Mouse (Mus musculus) kidney, postnatal 36 days (tissue): ENCODE results near the gene Mucl3.

Source experiments
- DNase-seq, 2 experiments: peaks; one replicate each; pipeline ENCODE4 v3.0.0; 2021 to 2022; ENCODE audit warnings: mixed read lengths in 2 of 2

Gene Mucl3

GRCm38 (mm10) chr17:35635202-35635601, 8.3 kb downstream of the Mucl3 start:
- no peak for DNase-seq

DNA sequence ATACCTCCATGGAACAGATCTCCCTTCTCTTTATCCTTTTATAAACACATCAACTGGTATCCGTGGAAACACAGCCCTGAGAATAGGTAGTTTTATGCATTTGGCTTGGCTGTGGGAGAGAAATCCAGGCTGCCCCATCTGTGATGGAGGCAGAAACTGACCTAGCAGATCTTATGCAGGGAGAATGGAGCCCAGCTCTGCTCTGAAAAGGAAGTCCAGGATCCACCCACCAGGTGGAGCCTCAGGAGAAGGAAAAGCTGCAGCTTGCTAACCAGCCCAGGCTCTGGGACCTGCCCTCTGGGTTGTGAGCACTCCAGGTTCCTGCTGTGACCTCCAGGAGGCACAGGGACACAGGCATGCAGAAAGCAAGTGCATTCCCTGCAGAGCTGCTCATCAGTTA, 9.5 kb downstream of the Mucl3 start:
- peak; percentile 46 to 75 for DNase-seq

DNA sequence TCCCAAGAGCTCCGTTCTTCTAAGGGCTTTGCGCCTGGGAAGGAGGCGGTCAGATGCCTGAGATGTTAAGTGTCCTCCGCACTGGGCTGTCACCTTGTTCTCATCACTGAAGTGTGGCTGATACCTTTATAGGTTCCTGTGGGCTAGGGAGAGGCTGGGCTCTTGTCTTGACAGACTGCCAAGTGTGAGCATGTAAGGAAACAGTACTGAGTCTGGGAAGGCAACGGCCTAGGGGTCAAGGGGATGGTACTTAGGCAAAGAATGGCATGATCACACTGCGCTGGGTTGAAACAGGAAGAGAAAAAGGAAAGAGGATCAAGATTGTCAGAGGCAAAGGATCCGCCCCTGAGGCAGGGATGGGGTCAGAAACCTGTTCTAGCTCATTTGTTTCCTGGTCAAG, 17.0 kb downstream of the Mucl3 start, which contains the start of gene Gm9573:
Gene Gm9573 (minus strand): TSS at position 101 of the 400 bp plus-strand sequence.
- no peak for DNase-seq

- no peak for DNase-seq
Measured at GRCm38 (mm10) chr17:35617127-35617526, 26.4 kb downstream of the Mucl3 start.

- DNase-seq: no peak
Measured at GRCm38 (mm10) chr17:35601736-35602354, 41.6 kb downstream of the Mucl3 start.

- no peak for DNase-seq
Measured at GRCm38 (mm10) chr17:35601249-35601648, 42.2 kb downstream of the Mucl3 start, which contains the start of gene Sfta2. Sfta2 (plus strand) TSS chr17:35601549.

GRCm38 (mm10) chr17:35597399-35597798, 46.1 kb downstream of the Mucl3 start:
- no peak for DNase-seq

GRCm38 (mm10) chr17:35594456-35594855, 49.0 kb downstream of the Mucl3 start:
- DNase-seq: no peak

GRCm38 (mm10) chr17:35593786-35594185, 49.7 kb downstream of the Mucl3 start:
- DNase-seq: no peak

- no peak for DNase-seq
Measured at GRCm38 (mm10) chr17:35592131-35592530, 51.4 kb downstream of the Mucl3 start.

- DNase-seq: no peak
Measured at GRCm38 (mm10) chr17:35591731-35592130, 51.8 kb downstream of the Mucl3 start.

DNA sequence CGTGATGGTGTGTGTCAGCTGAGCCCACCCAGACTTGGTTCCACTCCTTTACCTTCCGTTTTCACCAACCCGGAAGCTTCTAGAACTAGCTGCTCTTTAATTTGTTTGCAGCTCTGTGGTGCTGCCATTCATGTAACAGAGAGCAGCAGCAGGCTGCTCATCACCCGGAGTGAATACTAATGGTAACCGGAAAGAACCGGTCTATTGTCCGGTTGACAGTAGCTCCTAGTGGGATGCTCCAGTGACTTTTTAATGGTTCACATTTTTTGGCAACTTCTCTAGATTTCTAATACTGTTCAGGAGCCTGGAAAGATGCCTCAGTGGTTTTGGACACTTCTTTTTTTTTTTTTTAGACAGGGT, 52.3 kb downstream of the Mucl3 start:
- no peak for DNase-seq

DNA sequence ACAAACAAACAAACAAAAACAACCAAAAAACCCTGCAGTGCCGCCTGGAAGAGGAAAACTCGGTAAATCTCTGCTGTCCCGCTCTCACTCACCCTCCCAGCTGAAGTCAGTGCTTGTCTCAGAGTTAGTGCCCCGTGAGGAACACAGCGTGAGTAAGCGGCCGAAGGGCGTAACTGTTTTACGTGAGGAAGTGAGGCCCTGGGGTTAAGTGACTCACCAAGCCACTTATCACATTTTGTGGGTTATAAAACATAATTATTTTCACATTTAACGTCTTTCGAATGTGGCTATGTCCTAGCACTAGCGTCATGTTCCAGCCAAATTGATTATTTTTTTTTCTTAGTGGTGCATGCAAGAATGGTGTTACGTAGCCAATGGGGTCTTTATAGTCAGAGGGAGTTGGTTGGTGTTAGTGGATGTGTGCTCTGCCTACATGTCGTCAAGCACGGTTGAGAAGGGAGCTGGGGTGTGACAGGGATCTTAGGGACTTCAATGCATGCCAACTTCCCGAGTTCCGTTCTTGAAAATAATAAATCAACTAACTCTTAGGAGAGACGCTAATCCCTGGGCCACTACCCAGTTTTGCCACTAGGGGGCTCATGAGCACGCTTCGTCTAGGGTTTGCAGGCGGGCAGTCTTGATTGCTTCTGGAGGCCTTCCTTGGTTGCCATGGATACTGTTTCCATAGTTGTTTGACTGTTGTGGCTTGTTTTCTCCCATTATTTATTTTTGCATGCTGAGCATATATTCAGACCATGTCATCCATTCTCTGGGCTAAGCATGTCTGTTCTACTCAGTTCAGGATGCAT, 52.9 kb downstream of the Mucl3 start:
- DNase-seq: peak; percentile 64 to 87

- no peak for DNase-seq
Measured at GRCm38 (mm10) chr17:35588387-35588786, 55.1 kb downstream of the Mucl3 start.

DNA sequence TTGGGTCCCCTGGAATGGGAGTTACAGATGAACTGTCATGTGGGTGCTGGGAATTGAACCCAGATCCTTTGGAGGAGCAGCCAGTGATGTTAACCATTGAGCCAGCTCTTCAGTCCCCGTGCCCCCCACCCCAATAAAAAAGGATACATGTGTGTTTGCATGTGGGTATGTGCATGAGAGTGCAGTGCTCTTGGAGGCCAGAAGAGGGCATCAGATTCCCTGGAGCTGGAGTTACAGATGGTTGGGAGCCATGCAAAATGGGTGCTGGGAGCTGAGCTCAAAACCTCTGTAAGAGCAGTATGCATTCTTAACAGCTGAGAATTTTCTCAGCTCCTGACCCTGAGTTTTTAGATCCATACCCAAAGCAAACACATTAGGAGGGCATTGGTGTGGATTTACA, 56.2 kb downstream of the Mucl3 start:
- DNase-seq: no peak
